Mouse (Mus musculus): ENCODE data around the gene Cenpv. TPM values are rescaled to one million over a fixed set of nuclear protein-coding genes. Genes with fewer than 3 reads are reported as not detected.
A peak's percentile ranks its signal among the peaks of the same experiment; 100 is the strongest.

Gene Cenpv
- total RNA-seq (2021): 10 to 100 TPM; 34.7 to 36.9 TPM
- long read RNA-seq, experiment 1, transcript Cenpv-201 (5 exons, 1,032 nt): major isoform, 48 of 56 reads
- long read RNA-seq, experiment 1, partial matches to known transcripts: 0 of 56 reads
- long read RNA-seq, experiment 1, other reads (novel, unspliced or antisense): 8 of 56 reads
- long read RNA-seq, experiment 2, transcript Cenpv-201 (5 exons, 1,032 nt): major isoform, 37 of 40 reads
- long read RNA-seq, experiment 2, partial matches to known transcripts: 0 of 40 reads
- long read RNA-seq, experiment 2, other reads (novel, unspliced or antisense): 3 of 40 reads

DNA sequence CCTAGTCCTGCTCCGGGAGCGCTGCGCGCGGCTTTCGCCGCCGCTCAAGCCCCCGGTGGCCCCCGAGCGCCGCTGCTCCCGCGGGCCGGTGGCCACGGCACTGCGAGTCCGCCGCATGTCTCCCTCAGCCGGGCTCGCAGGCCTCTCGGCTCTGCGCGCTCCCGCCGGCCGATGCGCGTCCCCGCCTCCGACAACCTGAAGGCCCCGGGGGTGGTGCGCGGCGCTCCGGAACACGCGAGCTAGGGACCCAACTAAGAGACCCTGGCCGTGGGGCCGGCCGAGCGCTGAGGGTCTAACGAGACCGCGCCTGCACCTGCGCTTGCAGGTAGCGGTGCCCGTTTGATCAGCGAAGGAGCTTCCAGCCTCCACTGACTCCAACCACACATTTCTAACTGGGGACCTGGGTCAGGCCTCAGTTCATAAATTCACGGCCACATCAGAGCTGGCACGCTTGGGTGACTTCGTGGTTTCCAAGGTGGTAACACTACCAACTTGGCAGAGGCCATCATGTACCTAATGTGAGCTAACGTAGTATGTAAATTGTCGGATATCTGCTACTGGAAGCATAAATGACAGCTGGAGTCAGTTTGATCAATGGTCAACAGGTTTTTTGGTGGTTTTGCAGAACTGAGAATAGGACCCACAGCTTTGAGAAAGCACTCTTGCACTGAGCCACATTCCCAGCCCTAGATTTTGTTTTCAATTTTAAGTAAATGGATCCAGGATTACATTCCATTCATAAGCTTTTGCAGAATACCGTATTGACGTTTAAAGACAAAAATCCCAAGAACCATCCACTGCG, at the start of gene Cenpv:
Cenpv (minus strand) TSS at position 173 of the 802 bp plus-strand sequence.
- peak; percentile 77 to 80 for DNase-seq (ENCODE audit: low spot score in 2 of 2)

DNA sequence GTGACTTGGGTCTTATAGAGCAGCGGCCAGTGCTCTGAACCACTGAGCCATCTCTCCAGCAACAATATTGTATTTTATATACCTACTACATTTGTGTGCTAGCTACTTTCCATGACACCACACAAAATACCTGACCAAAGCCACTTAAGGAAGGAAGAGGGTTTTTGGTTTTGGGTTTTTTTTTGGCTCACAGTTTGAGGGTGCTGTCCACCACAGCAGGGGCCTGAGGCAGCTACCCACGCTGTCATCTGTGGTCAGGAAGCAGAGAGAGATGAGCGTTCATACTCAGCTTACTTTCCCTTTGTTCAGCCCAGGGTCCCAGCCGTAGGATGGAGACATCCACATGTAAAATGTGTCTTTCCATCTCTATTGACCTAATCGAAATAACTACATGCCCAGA, 48.0 kb upstream of the Cenpv start:
- no peak for DNase-seq (ENCODE audit: low spot score in 2 of 2)

DNA sequence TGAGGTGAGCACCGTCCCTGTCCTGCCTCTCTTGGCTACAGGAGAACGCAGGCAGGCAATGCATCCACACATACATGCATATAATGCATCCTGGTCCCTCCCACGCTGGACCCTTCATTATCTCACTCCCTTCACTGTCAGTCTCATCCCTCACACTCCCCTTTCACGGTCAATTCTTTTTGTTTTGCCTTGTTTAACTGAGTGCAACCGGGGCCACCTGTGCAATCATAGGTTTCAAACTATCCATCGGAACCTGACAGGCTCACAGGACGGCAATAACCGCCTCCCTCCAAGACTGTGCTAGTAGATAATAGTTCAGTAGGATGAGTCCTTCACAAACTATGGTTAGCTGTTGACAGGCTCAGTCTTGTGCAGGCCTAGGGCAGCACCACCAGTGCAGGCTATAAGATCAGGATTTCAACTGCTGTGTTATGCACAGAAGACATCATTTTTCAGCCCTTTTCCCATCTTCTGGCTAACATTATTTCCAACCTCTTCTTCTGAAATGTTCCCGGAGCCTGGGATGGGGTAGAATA, 45.7 kb upstream of the Cenpv start:
- no peak for DNase-seq (ENCODE audit: low spot score in 2 of 2)

DNA sequence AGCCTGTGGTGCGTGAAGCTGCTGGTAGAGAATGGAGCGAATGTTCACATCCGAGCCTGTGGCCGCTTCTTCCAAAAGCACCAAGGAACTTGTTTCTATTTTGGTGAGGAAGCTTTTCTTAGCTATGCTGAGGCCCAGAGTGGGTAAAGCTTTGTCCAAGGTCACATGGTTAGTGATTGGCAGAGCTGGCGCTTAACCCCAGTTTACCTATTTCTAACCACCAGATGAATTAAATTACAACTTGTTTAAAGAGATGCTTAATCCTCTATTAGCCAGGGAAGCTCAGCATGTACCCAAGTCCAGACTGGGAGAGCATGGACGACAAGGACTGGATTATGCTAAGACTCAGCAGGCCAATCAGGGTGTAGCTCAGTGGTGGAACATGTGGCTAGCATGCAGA, 44.0 kb upstream of the Cenpv start:
- DNase-seq (ENCODE audit: low spot score in 2 of 2): no peak

DNA sequence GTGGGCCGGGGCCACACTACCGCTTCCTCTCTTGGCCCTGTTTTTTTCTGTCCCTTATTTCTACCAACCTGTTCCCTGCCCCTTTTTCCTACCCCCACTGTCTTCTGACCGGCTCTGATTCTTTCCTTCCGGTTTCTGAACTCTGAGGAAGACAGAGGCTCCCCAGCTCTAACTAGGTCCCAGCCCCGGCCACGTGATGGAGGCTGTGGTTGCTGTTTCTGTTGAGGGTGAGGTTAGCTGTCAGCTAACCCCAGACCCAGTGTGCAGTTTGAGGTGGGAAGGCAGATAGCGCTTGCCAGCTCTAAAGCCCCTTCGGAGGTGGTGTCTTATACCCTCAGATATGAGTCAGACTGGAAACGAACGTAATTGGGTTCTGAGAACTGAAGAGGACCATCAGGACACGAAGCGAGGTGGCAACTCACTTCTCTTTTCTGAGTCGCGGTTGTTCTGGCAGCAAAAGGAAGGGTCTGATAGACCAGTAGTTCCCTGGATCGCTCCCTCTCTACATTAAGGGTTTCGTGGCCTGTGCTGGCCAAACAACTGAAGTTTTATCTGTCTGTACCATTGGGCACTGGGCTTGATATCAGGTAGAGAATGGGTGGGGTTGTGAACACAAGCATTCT, 37.6 kb upstream of the Cenpv start:
- peak; percentile 38 for DNase-seq (ENCODE audit: low spot score in 2 of 2)

DNA sequence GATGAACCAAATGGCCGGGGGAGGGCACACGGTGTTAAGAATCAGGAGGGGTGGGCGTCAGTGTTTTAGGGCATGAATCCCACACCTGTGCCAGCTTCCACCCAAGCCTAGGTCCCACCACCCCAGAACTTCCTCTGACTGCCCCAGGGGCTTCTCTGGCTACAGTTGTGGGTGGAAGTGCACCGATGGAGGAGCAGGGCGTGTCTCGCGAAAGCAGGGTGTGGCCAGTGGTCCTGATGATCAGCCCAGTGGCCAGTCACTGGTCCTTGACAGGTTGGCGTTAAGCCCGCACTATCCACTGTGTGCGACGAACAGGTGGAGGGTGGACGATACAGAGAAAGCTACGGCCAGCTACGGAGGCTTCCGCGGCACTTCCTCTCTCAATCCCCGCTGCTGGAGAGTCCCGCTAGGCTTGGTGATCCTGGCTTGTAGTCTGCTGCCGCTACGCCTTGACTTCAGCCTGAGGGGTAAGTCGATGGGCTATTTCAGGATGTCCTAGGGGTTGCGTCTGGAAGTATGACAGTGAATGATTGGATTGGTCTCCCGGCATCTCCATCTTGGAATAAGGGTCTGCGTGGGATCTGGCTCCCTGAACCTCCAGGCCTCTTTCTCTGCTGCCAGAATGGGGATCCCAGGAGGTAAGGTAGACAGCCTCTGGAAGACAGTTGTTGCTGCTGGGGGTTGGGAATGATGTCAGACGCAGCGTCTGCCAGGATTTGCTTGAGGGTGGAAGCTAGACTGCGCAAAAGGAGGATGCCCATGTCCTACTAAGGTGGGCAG, 36.8 kb upstream of the Cenpv start:
- peak; percentile 55 to 69 for DNase-seq (ENCODE audit: low spot score in 2 of 2)

DNA sequence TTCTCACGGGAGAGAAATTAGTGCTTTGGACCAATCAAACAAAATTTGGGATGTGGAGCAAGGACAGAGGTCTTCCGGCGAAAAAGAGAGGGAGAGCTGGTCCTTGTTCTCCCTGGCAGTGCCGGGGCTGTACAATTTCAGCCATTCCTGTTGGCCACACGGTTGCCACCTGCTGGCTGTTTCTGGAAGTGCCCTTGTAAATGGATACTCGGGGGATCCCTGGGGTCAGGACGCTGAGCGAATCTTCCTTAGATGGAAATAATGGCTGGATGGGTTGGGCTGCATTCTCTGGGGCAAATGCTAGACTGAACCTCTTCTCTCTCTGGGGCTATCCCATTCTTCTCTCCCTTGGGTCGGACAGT, 36.2 kb upstream of the Cenpv start:
- DNase-seq (ENCODE audit: low spot score in 2 of 2): peak; percentile 86 to 93

DNA sequence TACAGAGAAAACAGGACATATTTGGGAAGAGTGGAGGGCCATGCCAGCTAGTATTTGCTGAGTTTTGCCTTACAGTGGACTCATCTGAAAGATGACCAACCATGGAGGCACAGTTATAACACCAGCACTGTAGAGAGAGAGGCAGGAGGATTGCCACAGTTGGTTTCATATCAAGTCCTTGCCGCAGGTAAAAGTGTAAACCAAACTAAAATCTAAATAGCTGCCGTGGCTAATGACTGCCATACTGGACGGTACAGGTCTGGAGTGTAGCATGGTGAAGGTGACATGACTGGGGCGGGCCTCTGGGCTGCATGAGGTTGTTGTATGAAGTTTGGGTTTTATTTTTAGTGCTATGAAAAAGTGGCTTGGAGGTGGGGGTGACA, 35.6 kb upstream of the Cenpv start:
- DNase-seq (ENCODE audit: low spot score in 2 of 2): no peak

DNA sequence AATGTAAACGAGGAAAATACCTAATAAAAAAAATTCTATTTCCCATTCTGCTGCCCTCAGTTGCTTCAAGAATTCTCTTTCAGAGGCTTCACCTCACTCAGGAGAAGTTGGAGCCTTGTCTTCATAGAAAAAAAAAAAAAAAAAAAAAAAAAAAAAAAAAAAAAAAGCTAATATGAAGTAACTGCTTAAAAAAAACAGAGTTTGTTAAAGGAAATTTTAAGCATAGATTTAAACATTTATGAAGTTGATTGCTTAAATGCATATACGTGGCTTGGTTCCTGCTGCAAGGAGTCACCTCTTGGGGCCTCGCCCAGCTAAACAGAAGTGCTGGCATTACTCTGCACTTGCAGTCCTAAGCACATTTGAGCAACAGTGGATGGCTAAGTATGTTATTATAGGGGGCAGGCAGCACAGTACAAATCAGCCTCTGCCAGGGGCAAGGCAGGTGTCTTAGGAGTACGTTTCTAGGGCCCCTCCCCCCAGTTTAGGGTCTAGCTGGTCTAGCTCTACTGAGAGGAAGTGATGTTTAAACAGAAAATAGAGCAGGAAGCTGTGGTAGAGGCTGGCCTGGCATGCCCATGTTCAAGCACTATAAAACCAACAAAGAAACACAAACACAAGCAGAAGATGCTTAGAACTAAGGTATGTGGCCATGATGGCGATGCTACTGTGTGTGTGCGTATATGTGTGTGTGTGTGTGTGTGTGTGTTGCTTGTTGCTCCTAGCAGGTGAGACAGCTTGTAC, 35.1 kb upstream of the Cenpv start, which contains the start of gene Trpv2:
Trpv2 (plus strand) TSS at position 528 of the 744 bp plus-strand sequence.
- no peak for DNase-seq (ENCODE audit: low spot score in 2 of 2)

DNA sequence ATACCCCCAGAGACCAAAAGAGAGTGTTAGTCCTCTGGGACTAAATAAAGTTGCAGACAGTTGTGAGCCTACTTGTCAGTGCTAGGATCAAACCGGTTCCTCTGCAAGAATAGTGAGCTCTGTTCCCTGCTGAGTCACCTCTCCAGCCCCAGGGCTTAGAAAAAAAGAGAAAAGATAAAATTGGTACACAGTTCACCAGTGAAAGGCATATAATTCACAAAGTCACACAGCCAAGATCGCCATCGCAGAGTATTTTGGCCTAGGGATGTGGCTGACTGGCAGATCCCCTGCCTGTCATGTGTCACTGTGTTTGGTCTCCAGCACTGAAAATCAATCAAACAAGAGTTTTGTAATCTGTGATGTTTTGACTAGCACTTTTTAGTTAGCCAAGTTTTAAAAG, 29.2 kb upstream of the Cenpv start:
- no peak for DNase-seq (ENCODE audit: low spot score in 2 of 2)

DNA sequence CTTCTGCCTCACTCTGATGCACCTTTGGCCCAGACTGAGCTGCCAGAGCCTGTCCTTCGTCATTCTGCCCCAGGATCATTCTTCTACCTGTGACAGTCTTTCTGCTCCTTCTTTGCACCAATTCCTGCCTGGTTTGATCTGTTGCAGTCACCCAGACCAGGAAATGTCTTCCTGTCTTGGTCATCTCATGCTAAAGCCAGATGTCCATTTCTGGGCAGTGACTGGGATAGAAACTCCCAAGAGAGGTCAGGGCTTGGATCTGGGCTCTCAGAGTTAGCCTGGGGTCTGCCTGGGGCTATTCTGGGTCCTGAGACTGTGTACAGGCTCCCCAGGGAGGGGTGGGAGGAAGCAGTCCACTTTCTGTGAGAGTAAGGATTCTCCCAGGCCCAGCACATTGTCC, 27.1 kb upstream of the Cenpv start:
- no peak for DNase-seq (ENCODE audit: low spot score in 2 of 2)

DNA sequence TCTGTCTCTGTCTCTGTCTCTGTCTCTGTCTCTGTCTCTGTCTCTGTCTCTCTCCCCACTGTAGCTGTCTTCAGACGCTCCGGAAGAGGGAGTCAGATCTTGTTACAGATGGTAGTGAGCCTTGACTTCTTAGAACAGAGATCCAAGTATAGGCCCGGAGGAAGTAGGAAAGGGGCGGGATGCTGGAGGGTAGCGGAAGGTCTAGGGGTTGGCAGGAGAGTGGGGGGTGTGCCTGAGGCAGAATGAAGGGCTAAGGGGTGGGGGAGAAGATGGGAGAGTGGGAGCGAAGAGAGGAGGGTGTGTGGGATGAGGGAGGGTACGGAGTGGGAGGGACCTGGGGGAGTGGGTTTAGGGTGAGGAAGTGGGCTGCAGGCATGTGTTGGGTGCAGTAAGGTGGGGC, 26.7 kb upstream of the Cenpv start:
- DNase-seq (ENCODE audit: low spot score in 2 of 2): no peak

DNA sequence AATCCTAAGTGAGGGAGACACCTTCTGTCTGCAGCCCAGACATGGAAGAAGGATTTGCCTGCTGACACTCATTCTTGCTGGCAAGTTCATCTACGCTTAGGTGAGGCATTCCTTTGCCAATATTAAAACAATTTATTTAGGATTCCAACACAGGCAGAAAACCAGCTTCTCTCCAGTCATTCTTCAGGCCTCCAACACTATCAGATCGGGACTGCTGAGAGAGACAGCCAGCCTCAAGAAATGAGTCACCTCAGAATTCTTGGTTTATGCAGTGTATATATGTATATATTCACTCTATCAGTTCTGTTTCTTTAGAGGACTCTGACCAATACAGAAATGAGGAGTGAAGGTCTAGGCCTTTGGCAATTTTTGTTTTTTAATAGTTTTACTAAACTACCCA, 24.5 kb upstream of the Cenpv start:
- no peak for DNase-seq (ENCODE audit: low spot score in 2 of 2)

DNA sequence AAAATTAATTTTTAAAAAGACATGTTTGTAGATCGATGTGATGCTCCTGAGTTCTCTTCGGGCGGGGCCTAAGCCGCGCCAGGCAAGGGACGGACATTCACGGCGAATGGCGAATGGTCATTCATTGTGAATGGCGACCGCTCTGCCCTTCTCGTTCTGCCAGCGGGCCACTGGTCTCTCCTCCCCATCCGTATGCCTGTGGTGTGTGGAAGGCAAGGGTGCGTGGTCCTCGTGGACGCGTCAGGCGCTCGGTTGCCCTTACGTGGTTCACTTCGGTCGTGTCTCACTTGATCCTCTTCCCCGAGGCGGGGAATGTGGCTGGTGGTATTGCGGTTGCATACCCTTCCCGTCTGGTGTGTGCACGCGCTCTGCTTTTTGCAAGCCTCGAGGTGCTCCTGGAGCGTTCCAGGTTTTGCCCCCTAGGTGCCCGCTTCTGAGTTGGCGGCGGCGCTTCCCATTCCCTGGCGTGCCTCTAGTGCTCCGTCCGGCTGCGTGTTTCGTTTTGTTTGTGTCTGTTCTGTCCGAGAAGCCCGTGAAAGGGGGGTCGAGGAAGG, 21.5 kb upstream of the Cenpv start:
- DNase-seq (ENCODE audit: low spot score in 2 of 2): no peak

DNA sequence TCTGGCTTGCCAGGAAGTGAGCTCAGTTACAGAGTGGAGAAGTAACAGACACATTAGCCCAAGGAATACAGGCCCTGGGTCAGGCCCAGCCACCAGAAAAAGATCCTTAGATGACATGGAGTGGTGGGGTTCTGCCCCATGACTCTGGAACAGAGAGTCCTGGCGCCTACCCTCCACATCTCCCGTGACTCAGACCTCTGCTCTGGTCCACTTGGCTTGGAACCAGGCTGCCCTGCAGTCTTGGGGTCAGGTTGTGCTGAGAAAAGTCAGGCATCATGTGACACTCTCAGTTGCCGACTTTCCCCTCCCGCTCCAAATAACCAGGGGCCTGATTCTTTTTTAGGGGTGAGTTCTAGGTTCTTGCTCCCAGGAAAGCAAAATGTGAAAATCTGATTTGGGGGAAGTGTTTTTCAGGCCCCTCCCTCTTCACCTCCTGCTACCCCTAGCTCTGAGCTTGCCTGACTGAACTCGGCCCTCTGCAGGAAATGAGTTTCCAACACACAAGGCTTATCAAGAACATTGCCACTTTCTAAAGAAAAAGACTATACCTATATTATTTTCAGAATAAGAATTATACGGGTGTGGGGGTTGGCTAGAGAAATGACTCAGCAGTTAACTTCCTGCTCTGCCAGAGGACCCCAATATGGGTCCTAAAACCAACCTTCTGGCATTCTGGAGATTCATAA, 20.0 kb upstream of the Cenpv start:
- DNase-seq (ENCODE audit: low spot score in 2 of 2): no peak

DNA sequence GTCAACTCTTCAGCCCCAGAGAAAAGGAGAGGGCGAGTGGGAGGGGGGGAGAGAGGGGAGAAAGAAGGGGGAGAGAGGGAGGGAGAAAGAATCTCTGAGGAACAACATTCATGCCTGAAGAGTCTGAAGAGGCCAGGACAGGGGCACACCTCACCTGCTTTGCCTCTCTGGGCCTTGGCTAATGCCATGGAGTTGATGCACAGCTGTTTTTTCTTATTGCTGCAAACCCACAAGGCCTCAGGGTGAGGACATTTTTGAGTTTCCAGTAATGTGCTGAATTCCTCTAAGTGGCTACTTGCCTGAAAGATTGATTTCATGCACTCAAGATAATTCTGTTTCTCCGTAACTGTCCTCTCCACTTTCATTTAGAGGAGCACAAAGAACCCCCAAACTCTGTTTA, 19.1 kb upstream of the Cenpv start:
- DNase-seq (ENCODE audit: low spot score in 2 of 2): no peak

DNA sequence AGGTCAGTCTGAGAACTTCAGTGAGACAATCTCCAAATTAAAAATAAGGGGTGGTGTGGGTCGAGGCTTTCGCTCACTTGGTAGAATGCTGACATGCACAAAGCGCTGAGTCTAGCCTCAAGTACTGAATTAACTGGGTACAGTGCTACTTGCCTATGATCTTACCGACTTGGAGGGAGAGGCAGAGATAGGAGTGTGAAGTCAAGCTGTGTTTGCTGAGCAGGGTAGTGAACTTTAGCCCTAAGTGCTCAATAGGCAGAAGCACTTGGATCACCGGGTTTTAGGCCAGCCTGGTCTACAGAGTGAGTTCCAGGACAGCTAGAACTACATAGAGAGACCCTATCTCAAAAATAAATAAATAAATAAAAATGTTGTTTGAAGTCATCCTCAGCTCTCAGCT, 18.1 kb upstream of the Cenpv start:
- no peak for DNase-seq (ENCODE audit: low spot score in 2 of 2)

DNA sequence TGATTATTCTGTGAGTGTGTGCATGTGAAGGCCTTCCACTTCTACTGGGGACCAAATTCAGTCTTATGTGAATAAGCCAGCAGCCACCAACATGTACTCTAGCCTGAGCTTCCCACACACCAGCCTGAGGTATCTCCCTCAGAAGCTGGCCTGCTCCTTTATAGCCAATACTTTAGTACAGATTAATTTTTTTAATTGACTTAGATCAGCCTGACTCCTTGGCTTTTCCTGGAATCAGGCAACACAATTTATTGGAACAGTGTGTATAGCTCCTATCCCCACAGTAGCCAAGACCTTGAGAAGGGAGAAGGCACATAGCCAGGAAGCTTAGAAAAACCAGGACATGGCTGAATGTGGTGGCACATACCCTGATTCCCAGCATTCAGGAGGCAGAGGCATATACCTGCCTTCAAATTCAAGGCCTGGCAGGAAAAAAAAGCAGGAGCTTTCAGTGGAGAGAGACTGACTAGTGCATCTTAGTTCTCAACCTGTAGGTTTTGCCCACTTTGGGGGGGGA, 16.9 kb upstream of the Cenpv start:
- no peak for DNase-seq (ENCODE audit: low spot score in 2 of 2)

DNA sequence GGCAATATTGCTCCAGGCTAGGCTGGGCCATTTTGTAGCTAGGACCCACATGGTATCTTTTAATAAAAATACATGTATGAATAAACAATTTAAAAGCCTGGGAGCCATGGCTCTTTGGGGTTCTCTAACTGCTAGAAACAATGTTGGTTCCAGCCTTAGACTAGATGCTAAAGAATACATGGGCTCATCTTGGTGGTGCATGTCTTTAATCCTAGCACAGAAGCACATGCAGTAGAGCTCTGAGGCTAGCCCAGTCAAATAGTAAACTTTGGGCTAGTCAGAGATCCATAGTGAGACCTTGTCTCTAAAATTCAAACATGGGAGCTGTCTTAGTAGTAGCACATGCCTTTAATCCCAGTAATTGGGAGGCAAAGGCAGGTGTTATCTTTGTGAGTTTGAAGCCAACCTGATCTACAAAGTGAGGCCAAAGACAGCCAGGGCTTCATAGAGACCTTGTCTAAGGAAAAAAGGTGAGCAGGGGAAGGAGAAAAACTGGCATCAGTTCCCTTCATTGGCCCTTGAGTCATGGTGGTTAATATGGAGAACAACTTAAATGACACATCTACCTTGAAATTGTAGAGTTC, 16.0 kb upstream of the Cenpv start:
- DNase-seq (ENCODE audit: low spot score in 2 of 2): no peak
